Mouse (Mus musculus): ENCODE measurements around the gene Ldhb.
"Not testable (repeated sequence)": the region's sequence is repeated elsewhere in the genome, so short reads cannot be mapped to it uniquely, and the experiment has no call there.

Gene Ldhb

DNA sequence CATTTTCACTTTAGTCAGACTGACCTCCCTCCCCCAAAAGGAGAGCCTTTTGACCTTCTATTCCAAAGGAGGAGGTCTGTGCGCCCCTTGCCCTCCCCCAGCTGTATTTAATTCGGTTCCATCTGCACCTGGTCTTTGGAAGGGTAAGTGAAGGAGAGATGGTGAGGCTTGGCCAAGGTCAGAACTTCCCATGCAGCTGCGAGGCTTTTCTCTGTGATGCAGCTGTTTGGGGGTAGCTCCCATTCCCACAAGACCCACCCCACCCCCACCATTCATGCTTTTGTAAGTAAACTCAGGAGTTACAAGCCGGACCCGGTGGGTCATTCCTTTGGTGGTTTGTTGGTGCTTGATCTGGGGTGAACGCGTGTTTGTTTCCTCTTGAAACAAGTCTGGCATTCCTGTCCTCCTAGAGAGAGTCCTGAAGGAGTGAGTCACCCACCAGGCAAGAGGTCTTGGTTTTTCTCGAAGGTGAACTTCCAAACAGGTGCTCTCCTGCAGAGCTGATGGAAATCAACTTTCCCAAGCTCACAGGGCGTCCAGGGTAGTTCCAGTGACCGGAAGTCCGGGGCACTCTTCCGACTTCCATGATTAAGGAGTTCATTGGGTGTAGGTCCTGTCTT, 3.9 kb upstream of the Ldhb start:
- no peak for DNase-seq

DNA sequence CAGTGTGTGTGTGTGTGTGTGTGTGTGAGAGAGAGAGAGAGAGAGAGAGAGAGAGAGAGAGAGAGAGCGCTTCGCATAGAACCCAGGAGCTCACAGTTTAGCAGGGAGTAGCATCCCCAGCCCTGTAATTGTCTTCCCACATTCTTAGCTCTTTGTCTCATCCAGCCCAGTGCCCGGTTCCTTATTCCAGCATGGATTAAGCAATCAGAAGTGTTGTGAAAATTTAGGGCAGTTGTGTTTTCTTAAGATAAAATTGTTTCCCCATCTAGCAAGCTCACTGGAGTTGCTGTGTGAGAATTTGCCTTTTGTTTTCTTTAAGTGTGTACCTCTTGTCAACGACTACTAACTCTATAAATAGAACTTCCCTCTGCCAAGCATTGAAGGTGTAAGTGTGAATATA, 906 bp upstream of the Ldhb start:
- no peak for DNase-seq

DNA sequence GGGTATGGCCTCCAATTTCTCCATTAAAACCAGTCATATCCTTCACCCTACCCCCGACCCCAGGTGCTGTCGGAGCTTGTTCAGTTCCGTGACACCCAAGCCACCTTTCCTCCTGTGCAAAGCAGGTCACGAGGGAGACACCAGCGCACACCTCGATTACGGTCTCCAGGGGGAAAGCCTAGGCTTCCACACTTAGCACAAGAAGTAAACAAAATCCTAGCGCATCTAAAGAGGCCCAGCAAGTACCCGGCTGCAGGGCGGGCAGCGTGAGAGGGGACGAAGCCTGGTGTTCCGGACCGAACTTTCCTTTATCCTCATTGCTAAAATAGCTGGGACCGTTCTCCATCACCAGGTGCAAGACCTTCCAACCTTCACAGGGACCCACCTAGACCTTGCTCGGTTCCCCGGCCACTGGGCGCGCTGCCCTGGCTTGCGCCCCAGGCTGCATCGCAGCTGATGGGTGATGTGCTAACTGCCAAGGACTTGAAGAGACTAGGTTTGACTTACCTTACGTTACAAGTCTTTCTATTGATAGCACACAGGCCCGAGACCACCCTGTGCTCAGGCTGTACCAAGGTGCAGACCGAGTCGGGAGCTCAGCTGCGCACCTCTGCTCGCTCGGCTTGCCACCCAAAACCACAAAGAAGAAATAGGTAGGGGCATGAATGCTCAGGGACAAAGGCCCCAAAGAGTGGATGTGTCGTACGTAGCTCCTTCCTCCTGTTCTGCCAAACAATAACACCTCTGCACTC, 548 bp downstream of the Ldhb start:
- no peak for DNase-seq

DNA sequence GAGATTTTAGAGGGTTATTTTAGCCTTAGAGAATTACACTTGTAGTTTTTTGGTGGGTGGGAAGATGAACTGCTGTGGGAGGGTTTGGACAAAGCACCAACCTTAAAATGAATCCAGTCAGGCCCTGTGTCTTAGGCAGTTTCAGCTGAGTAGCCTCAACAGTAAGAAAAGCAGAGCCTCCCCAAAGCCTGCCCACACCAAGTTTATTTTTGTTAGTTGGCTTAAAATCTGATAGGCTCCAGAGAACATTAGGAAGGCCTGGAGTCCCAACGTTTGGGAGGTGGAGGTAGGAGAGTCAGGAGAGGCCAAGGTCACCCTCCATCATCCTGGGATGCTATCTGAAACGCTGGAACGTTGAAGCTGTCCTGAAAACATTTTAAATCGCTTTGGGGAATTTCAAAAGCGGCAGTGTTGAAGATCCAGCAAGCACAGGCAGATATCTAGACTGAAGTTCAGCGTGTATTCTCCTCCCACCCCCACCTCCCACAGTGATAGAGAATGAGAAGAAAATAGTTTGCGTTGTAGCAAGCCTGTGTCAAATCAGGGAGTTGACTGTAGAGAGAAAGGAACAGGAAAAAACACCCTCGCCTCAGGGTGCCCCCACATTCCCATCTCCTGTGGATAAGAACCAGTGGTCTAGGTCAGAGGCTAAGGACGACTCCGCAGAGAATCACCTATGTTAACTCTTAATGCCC, 1.3 kb downstream of the Ldhb start:
- no peak for DNase-seq

DNA sequence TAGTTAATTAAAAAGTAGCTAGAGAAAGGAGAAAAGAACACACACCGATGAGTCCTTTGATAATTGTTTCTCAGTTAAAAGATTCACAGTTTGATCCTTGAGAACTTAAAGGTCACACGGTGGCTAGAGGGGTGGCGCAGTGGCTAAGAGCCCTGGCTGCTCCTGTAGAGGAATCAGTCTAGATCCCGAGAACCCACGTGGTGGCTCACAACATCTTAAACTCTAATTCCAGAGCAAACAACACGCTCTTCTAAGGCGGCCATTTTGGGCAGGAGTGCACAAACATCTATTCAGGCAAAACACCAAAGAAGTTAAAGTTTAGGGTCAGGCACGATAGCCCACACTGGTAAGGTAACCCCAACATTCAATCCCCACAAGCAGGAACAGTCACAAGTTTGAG, 4.2 kb downstream of the Ldhb start:
- DNase-seq, result no peak

DNA sequence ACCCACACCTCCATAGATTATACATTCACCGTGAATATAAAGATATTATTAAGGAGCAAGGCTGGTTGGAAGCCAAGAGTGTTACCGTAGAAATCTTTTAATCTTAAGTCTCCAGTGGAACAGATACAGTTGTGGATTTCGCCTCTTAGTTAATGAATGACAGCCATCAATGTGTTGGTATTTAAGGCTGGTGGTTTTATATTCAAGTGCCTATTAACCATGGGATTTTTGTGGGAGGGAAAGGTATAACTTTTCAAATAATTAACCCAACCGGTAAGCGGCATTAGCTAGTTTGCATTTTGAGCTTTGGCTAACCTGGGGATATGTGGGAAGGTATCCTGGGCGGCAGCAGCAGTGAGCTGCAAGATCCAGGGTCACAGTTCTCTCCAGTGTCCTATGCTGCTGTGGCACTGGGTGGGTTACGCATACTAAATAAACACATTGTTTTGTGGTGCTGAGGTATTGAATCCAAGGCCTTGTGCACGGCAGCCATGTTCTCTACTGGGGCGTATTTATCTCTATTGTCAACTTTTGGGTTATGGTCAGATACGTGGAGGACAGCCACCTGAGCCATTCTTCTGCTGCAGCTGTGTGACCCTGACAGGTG, 5.1 kb downstream of the Ldhb start:
- DNase-seq, result no peak

DNA sequence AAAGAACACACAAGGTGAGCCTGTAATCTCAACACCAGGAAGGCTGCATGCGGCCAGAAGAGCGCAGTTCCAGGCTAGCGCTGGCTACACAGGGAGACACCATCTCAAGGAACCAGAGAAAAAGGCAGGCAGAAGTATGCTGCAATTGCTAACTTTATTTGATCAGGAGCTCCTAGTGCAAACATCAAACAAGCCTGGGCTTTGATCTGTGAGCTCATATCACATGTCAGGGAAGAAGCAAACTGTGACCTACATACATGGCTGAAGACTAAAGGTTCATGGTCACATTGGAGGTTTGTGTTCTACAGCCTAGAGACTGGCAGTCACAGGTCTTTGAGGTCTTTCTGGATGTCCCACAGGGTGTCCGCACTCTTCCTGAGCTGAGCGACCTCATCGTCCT, 17.6 kb downstream of the Ldhb start:
- not testable (repeated sequence) for DNase-seq

DNA sequence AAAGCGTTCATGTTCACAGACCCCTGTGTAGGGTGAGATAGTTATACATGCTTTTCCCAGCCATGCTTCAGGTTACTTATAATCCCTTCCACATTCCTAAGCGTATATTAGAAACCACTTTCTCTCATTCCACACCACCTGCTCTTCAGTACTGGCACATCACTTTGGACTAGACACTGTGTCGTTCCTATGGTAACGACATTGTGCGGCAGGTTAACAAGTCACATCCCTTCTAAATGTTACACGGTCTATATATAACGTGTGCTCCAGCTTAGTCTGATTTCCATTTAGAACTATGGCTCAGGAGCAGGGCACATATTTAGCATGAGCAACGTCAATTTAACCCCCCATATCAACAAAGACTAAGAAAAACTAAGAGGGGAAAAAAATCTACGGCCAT, 20.1 kb downstream of the Ldhb start:
- no peak for DNase-seq

DNA sequence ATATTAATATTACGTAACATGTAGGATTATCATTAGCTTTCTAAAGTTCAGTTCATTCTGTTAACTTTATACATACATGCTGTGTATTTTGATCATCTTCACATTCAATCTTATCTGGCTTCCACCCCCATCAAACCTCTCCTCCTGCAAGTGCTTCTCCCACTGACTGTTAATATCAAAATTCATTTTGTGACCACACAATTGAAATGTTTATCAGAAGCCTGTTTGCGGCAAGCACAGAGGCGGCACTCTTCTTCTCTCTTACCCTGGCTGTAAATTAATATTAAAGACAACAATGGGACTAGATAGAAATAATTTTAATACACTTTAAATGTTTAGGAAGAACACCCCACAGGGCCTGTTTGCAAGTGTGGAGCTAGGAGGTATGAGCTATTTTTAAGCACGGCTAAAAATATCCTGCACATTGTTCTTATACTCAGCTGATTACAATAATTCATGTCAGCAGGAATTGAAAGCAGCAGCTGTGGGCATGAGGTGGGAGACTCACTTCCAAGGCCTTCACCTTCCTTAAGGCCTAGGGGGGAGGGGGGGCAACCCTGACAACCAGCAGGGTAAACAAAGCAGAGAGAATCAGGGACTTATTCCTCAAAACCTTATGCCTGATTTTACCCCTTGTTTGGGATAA, 22.2 kb downstream of the Ldhb start:
- no peak for DNase-seq

DNA sequence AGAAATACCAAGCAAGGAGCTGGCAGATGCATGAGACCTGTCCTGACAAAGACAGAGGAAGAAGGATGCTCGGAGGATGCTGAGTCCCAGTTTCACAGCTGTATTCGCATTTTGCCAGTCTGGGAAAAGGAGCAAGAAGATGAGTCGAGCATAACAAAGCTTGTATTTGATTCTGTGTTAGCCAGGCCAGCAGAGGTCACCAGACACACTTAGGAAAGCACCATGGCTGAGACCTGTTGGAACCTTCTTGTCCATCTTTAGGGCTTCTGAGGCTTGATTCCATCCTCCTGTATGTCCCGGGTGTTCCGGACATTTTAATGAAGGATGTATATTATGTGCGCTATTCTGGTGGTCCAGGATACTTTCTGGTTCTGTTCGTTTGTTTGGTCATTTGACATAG, 30.5 kb downstream of the Ldhb start:
- DNase-seq, result no peak

DNA sequence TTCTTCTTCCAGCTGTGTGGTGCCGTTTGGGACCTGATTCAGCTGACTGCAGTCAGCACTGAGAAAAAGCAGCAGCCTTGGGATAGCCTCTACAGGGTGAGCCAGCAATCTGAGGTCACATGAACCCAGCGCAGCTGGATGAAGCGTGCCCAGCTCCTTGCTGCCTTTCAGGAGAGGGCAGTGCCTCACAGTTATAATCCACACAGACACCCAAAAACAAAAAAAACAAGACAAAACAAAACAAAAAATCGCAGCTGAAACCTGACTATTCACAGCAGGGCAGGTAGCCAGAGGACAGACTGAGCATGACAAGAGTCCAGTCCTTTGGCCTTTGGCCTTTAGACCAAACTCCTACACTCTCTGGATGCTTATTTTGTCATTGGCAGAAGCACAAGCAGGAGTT, 35.0 kb downstream of the Ldhb start, which contains the start of gene Gys2:
TSS of gene Gys2 (minus strand) at position 309 of the 403 bp plus-strand sequence.
- DNase-seq, result no peak

DNA sequence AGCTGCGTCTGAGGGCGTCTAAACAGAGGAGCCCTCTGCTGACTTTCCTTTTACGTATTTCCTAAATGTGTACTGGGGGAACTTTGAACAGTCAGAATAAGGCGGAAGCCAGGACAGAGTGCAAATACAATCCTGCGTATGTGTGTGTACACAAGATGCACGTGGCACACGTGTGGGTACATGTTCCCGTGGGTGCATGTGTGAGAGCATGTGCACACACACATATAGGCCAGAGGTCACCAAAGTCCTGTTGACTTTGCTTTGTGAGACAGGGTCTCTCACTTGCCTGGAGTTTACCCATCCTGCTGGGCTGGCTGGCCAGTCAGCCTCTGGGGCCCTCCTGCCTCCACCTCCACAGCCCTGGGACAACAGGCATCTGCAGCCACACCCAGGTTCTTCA, 36.6 kb downstream of the Ldhb start:
- no peak for DNase-seq

DNA sequence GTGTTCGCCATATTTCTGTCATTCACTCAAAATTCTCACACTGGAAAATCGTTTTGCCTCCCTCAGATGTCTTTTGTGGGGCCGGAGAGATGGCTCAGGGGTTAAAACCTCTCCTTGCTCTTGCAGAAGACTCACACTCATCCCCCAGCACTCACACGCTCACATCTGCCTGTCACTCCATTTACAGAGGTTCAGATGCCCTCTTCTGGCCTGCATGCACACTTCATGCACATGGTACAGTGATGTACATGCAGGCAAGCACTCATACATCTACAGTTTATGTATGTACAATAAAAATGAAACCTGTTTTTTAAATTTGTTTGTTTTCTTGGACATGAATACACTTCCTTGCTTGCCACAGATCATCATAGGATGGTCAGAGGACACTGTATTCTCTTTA, 38.2 kb downstream of the Ldhb start:
- no peak for DNase-seq

DNA sequence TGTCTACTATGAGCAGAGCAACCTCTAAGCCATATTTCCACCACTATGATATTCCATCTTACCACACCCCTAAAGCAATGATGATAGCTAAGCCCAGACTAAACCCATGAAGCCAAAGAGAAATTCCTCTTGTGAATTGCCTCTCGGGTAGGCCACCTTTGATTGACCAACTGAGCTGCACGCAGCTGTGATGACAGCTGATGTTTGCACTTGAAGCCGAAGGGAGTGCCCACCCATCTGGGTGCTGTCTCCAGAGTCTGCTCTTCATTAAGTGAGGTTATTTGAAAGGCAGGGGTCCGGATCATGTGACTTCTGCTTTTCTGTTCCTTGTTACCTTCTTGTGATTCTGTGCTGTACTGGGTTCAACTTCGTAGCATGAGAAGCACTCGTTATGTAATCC, 45.6 kb downstream of the Ldhb start:
- DNase-seq, result no peak

DNA sequence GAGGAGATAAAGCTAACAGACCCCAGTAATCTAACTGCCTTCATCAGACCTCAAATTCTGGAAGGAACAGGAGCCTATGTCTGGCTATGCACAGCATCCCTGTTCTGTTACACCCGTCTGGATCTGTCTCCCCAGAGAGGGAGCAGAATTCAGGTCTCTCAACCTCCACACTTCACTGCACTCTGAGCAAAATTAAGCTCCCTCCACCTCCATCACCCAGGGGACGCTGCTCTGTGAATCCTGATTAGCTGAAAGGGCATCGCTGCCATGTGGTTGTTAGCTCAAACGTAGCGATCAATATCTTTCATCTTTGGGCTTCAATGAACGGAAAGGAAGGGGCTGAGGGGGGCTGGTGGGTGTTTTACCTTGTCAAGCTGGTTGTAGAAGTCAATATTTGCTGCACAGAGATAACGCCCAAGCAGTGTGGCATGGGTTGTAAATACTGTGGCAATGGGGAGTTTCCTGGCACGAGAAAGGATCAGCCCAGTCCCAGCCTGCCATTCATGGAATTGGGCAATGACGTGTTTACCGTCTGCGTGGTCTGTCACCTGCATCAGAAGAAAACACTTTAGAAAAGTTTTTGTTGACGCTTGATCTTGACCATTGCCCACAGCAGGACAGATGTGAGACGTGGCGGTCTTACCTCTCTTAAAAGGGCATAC, 48.6 kb downstream of the Ldhb start:
- no peak for DNase-seq

DNA sequence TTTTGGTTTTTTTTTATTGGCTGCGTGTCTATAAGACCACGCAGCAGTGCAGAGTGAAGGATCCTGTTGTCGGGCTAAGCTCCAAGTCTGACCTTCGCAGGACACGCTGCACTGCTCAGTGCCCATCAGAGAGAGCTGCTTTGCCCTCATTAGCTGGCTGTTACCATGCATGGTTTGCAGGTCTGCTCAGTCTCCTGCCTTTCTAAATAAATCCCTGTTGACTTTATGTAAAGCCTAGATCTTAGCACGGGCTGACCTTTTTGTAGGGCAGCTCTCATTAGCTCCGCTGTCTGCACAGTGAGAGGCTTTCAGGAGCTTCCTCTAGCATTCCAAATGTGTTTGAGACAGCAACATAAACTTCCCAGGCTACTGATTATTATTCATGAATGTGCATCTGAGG, 49.7 kb downstream of the Ldhb start:
- no peak for DNase-seq

DNA sequence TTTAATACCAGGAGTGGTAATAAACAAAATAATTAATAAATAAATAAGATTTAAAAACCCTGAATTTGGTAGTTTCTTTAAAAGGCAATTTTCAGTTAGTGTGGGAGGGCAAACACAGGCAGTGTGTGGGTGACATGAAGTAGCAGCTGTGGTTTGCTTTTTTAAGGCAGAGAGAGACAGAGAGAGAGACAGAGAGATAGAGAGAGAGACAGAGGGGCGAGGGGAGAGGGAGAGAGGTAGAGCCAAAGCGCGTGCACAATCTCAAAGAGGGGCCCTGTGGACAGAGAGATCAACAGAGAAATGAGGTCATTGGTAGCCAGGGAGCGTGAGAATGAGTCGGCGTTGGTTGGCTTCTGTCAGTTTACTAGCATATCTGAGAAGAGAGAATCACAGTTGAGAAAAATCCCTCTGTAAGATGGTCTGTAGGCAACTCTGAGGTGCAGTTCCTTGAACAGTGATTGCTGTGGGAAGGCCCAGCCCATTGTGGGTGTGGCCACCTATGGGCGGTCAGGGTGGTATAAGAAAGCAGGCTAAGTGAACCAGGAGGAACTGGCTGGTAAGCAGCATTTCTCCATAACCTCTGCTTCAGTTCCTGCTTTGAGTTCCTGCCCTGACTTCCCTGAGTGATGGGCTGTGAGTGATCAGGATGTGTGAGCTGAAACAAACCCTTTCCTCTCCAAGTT, 52.3 kb downstream of the Ldhb start:
- DNase-seq, result no peak

DNA sequence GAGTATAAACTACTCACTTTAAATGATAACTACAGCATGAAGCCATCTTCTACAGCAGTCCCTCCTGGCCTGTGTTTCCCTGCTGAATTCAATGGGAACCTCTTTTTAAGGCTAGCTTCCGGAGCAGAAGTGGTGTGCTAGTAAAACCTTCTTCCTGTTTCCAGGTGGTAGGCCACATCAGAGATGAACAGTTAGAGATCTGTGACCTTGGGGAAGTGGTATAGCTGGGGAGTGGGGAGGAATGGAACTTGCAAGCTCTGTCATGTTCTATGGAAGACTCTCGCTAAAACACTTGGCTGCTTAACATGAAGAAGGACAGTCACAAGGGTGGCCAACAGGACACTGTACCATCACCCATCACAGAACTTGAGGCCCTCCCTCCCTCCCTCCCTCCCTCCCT, 54.4 kb downstream of the Ldhb start:
- no peak for DNase-seq

DNA sequence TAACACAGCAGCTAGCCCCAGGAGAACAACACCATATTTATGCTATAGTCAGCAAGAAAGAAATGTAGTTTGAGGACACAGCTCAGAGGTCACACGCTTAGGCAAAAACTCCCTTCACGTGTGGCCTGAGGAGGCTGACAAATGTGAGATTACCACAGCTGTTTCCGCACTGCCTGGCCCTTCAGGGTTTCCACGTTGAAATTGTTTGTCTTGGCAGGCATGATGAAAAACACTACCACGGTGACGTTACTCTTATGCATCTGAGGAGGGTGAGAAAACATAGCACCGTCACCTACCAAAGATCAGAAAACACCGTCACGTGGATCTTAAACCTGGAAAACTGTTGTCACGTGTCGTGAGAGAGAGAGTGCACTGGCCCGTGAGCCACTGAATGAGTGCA, 56.4 kb downstream of the Ldhb start:
- DNase-seq, result no peak

Measured in spleen, adult 18-20 months (tissue).